ENCODE assay signal across 14 mouse cellular contexts in genomic region chr1:51566170-51566649, GRCm38 (mm10).
A peak's percentile ranks its signal among the peaks of the same experiment; 100 is the strongest.
DNase-seq lines count a peak whose midpoint lies in the region; ATAC-seq and TF ChIP-seq lines count a peak whose summit lies in the region.
"Had no signal": no experiment of that assay in that cellular context is flagged by ENCODE, and none has a peak within 500 bp of the region (broad histone marks: within the 10 kb centered on the region; RNA-seq: fewer than 3 reads in every experiment).

No protein-coding gene starts in this region.

- WGBS in thymus, adult 2 months: 54% methylated on average over 7 of the region's 7 CpGs
- WGBS in liver, embryonic 11.5 days: 27% methylated on average over 7 of the region's 7 CpGs

- no peak for TF ChIP-seq CTCF in thymus, adult 2 months (IDR thresholded peaks at IDR 0.05; ENCODE audit: borderline replicate concordance, control insufficient read depth, extremely low read depth, insufficient read depth, low read length, poor library complexity)

- no peak for TF ChIP-seq POLR2A in thymus, adult 2 months (IDR thresholded peaks at IDR 0.05; ENCODE audit: control insufficient read depth, extremely low read depth, insufficient read depth, low read length, poor library complexity)

- peak; percentile 31 for DNase-seq in cerebellum, adult 11-12 months
- no peak for DNase-seq in cerebellum, postnatal 10 days
- no peak for DNase-seq in thymus, adult 2 months
- no peak for DNase-seq in thymus, postnatal 4 days
- DNase-seq in liver, embryonic 11.5 days (ENCODE audit: low spot score): no peak
- no peak for DNase-seq in urinary bladder, postnatal 25 days (ENCODE audit: low spot score)
- DNase-seq in ovary, adult 18-20 months (ENCODE audit: low spot score): no peak
- DNase-seq in heart, postnatal 36 days: no peak
- DNase-seq: kidney, adult 11 months; thymus, adult 18-20 months had no signal

- no peaks in the 10 kb centered on the region for H3K27me3 ChIP-seq in thymus, adult 2 months (ENCODE audit: control insufficient read depth, insufficient read depth, low read length)
- H3K27me3 ChIP-seq in liver, embryonic 11.5 days (replicated peaks; ENCODE audit: control insufficient read depth, insufficient read depth, low read length): no peaks in the 10 kb centered on the region
- H3K27me3 ChIP-seq: hindbrain, embryonic 12.5 days; midbrain, embryonic 13.5 days; neural tube, embryonic 12.5 days had no signal

- ATAC-seq in liver, embryonic 11.5 days (replicated peaks; ENCODE audit: low FRiP score): peak; percentile 87
- ATAC-seq: lung, postnatal 0 days; midbrain, embryonic 13.5 days had no signal

- H3K9me3 ChIP-seq in liver, embryonic 11.5 days (ENCODE audit: control insufficient read depth, low read length): no peaks in the 10 kb centered on the region
- H3K9me3 ChIP-seq: hindbrain, embryonic 12.5 days; midbrain, embryonic 13.5 days had no signal

- H3K4me2 ChIP-seq in liver, embryonic 11.5 days: no peak overlapping the region
- H3K4me2 ChIP-seq: hindbrain, embryonic 12.5 days; midbrain, embryonic 13.5 days; neural tube, embryonic 12.5 days had no signal

- no peak overlapping the region for H3K9ac ChIP-seq in liver, embryonic 11.5 days (ENCODE audit: low read depth, low read length)
- H3K9ac ChIP-seq: hindbrain, embryonic 12.5 days; midbrain, embryonic 13.5 days; neural tube, embryonic 12.5 days had no signal

- no peaks in the 10 kb centered on the region for H3K36me3 ChIP-seq in thymus, adult 2 months (ENCODE audit: control insufficient read depth, insufficient read depth, low read length)
- H3K36me3 ChIP-seq in liver, embryonic 11.5 days (ENCODE audit: control insufficient read depth, insufficient read depth, low read length): no peaks in the 10 kb centered on the region
- H3K36me3 ChIP-seq: hindbrain, embryonic 12.5 days; midbrain, embryonic 13.5 days; neural tube, embryonic 12.5 days had no signal

- intact Hi-C loops in heart, postnatal 36 days (cut with DNase I): loop anchor here (2.0 kb wide), 1 partner anchor 27 kb away; no protein-coding TSS in a partner anchor

- H3K27ac ChIP-seq in thymus, adult 2 months (ENCODE audit: control insufficient read depth, insufficient read depth, low read length): peak overlapping the region; percentile 78; the same call in 1 of the 2 replicates
- H3K27ac ChIP-seq in liver, embryonic 11.5 days (ENCODE audit: low read depth, low read length): no peak overlapping the region
- H3K27ac ChIP-seq: hindbrain, embryonic 12.5 days; midbrain, embryonic 13.5 days; neural tube, embryonic 12.5 days had no signal

- H3K4me3 ChIP-seq in thymus, adult 2 months (ENCODE audit: control insufficient read depth, insufficient read depth, low read length): no peak overlapping the region
- no peak overlapping the region for H3K4me3 ChIP-seq in liver, embryonic 11.5 days (ENCODE audit: low read depth, low read length)
- H3K4me3 ChIP-seq: hindbrain, embryonic 12.5 days; midbrain, embryonic 13.5 days; neural tube, embryonic 12.5 days had no signal

- H3K4me1 ChIP-seq in thymus, adult 2 months (replicated peaks; ENCODE audit: control insufficient read depth, insufficient read depth, low read length): peaks cover 8% of the 10 kb centered on the region
- peaks cover 8% of the 10 kb centered on the region for H3K4me1 ChIP-seq in liver, embryonic 11.5 days (replicated peaks; ENCODE audit: control insufficient read depth, insufficient read depth, low read length)
- H3K4me1 ChIP-seq: hindbrain, embryonic 12.5 days; midbrain, embryonic 13.5 days; neural tube, embryonic 12.5 days had no signal
